ENCODE assay signal across 27 mouse cellular contexts in the genomic region with DNA sequence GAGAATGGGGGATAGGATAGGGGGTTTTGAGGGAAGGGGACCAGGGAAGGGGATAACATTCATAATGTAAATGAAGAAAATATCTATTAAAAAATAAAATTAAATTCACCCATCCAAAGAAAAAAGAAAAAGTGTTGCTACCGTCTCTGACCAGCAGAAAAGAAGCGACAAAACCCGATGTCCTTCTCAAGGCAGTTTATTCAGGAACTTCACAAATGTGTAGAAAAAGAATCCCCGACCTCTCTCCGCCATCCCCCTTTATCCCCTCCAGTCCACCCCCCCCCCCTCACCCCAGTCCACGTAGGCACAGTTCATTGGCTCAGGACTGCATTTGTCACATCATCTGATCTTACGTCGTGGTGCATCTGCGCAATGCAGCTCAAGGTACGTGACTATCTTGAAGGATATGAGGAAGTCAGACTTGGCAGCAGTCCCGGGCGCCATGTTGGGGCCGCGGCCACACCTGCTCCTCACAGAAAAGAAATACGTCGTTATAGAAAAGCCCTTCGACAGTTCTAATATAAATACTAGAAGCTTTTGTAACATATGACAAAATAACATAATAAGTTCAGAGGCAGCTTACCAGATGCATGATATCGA.
"Had no signal": no experiment of that assay in that cellular context is flagged by ENCODE, and none has a peak within 500 bp of the region (broad histone marks: within the 10 kb centered on the region; RNA-seq: fewer than 3 reads in every experiment).

No protein-coding gene starts in this region.

- H3K27ac ChIP-seq: gastrocnemius, adult 2 months; heart, embryonic 10.5 days; hindbrain, embryonic 10.5 days; hindbrain, embryonic 12.5 days; hindbrain, embryonic 14.5 days; intestine, embryonic 15.5 days; layer of hippocampus, adult 2 months; left cerebral cortex, adult 2 months; limb, embryonic 12.5 days had no signal

- H3K4me2 ChIP-seq: heart, embryonic 12.5 days; hindbrain, embryonic 12.5 days; hindbrain, embryonic 14.5 days; intestine, embryonic 15.5 days; limb, embryonic 12.5 days; liver, embryonic 11.5 days had no signal

- DNase-seq: gastrocnemius, adult 2 months; gastrocnemius, postnatal 10 days; gastrocnemius, postnatal 25 days; heart, adult 18-20 months; heart, postnatal 10 days; heart, postnatal 4 days; kidney, adult 18-20 months; kidney, adult 8-10 months; kidney, postnatal 10 days; kidney, postnatal 25 days; kidney, postnatal 4 days; layer of hippocampus, adult 9-11 months; liver had no signal

- H3K9me3 ChIP-seq: heart, embryonic 10.5 days; heart, embryonic 12.5 days; hindbrain, embryonic 10.5 days; hindbrain, embryonic 12.5 days; intestine, embryonic 15.5 days; limb, embryonic 10.5 days; limb, embryonic 12.5 days had no signal

- H3K9ac ChIP-seq: heart, embryonic 12.5 days; hindbrain, embryonic 12.5 days; hindbrain, embryonic 14.5 days; intestine, embryonic 15.5 days; limb, embryonic 12.5 days had no signal

- H3K27me3 ChIP-seq: heart, embryonic 12.5 days; hindbrain, embryonic 12.5 days; intestine, embryonic 15.5 days; limb, embryonic 12.5 days had no signal

- H3K4me1 ChIP-seq: intestine, embryonic 15.5 days had no signal

- H3K36me3 ChIP-seq: heart, embryonic 10.5 days; heart, embryonic 12.5 days; hindbrain, embryonic 10.5 days; hindbrain, embryonic 12.5 days; intestine, embryonic 15.5 days; limb, embryonic 10.5 days; limb, embryonic 12.5 days had no signal

- H3K4me3 ChIP-seq: gastrocnemius, adult 2 months; heart, embryonic 10.5 days; heart, embryonic 12.5 days; hindbrain, embryonic 10.5 days; hindbrain, embryonic 12.5 days; intestine, embryonic 15.5 days; layer of hippocampus, adult 2 months; left cerebral cortex, adult 2 months; limb, embryonic 10.5 days; limb, embryonic 12.5 days had no signal

- ATAC-seq: hindbrain, embryonic 16.5 days; inflammation-experienced regulatory T-cells, adult 6 months; intestine, embryonic 15.5 days; intestine, postnatal 0 days had no signal
